Mouse (Mus musculus) testis, adult 2 months (tissue): ENCODE measurements around the gene Mre11a.

Source experiments
- CTCF ChIP-seq: fragments of 200-500 bp; IDR thresholded peaks from 2 replicates; pipeline ENCODE4 v1.5.1; 2012; ENCODE audit warnings: low read depth, mild to moderate bottlenecking, inconsistent platforms, low read length, moderate library complexity; ENCODE audit not compliant: control insufficient read depth, insufficient read depth, insufficient replicate concordance
- POLR2A ChIP-seq: fragments of 200-500 bp; IDR thresholded peaks from 2 replicates; pipeline ENCODE4 v1.6.1; 2012; ENCODE audit warnings: low read depth, mild to moderate bottlenecking, inconsistent platforms, low read length, moderate library complexity; ENCODE audit not compliant: control insufficient read depth

GRCm38 (mm10) chr9:14870377-14870776 is 85.9 kb downstream of the Mre11a start:
- no peak for TF ChIP-seq CTCF
- TF ChIP-seq POLR2A, result no peak
